8 mouse cellular contexts compared by ENCODE assay signal in genomic region chr17:80480031-80480854, GRCm38 (mm10). TPM values are rescaled to one million over a fixed set of nuclear protein-coding genes. Genes with fewer than 3 reads are reported as not detected.
DNase-seq lines count a peak whose midpoint lies in the region; ATAC-seq and TF ChIP-seq lines count a peak whose summit lies in the region.

Gene Sos1, minus strand, starts transcription at chr17:80480453.

- peak within 1 kb of the TSS; percentile 96 for H3K9ac ChIP-seq in heart, embryonic 11.5 days (ENCODE audit: low read depth, low read length)
- peak within 1 kb of the TSS; percentile 96 for H3K9ac ChIP-seq in kidney, embryonic 15.5 days

- TF ChIP-seq POLR2A in brain, embryonic 14.5 days (IDR thresholded peaks at IDR 0.05; ENCODE audit: borderline replicate concordance, extremely low read depth, insufficient read depth, insufficient read length, poor library complexity, severe bottlenecking): peak; percentile 68

- H3K36me3 ChIP-seq in heart, embryonic 11.5 days (ENCODE audit: control insufficient read depth, insufficient read depth, low read length): 0 out of 2 replicates have a peak, but pooled peaks cover 2% of the 10 kb centered on the region
- H3K36me3 ChIP-seq in kidney, embryonic 15.5 days: peaks cover 6% of the 10 kb centered on the region; the same call in 1 of the 2 replicates

- under 1% methylated on average over 76 of the region's 90 CpGs for WGBS in heart, embryonic 11.5 days (ENCODE audit: insufficient replicate concordance)
- WGBS in kidney, embryonic 15.5 days: under 1% methylated on average over 86 of the region's 90 CpGs

- peak; percentile 93 for DNase-seq in CD4-positive helper T cell, adult 2 months (ENCODE audit: low read depth, low spot score)
- DNase-seq in brain, embryonic 14.5 days (ENCODE audit: low read depth): peak; percentile 98
- DNase-seq in liver: peak; percentile 96
- peak; percentile 67 to 83 for DNase-seq in monocyte, adult 2 months (ENCODE audit: low read depth in 1 of 2, low spot score in 2 of 2)
- peak; percentile 93 to 95 for DNase-seq in spleen, postnatal 14 days (ENCODE audit: low spot score in 2 of 2)

- peaks cover 14% of the 10 kb centered on the region for H3K4me1 ChIP-seq in heart, embryonic 11.5 days (ENCODE audit: control insufficient read depth, insufficient read depth, low read length)
- H3K4me1 ChIP-seq in kidney, embryonic 15.5 days: peaks cover 39% of the 10 kb centered on the region

- no peaks in the 10 kb centered on the region for H3K27me3 ChIP-seq in heart, embryonic 11.5 days (ENCODE audit: control insufficient read depth, insufficient read depth, low read length)
- H3K27me3 ChIP-seq in kidney, embryonic 15.5 days: no peaks in the 10 kb centered on the region

- no peak for TF ChIP-seq CTCF in brain, embryonic 14.5 days (IDR thresholded peaks at IDR 0.05; ENCODE audit: borderline replicate concordance, extremely low read depth, insufficient read depth, insufficient read length)

- H3K9me3 ChIP-seq in heart, embryonic 11.5 days (replicated peaks; ENCODE audit: control insufficient read depth, low read length): no peaks in the 10 kb centered on the region
- H3K9me3 ChIP-seq in kidney, embryonic 15.5 days (replicated peaks): no peaks in the 10 kb centered on the region

- peak; percentile 76 for ATAC-seq in erythroblast, adult 5-6 weeks (replicated peaks; ENCODE audit: low FRiP score, poor library complexity, severe bottlenecking)
- peak; percentile 79 for ATAC-seq in heart, embryonic 11.5 days (replicated peaks; ENCODE audit: insufficient number of reproducible peaks, low FRiP score, low TSS enrichment)
- ATAC-seq in kidney, embryonic 15.5 days (replicated peaks; ENCODE audit: low FRiP score): peak; percentile 80

- peak within 1 kb of the TSS; percentile 93 for H3K27ac ChIP-seq in heart, embryonic 11.5 days (ENCODE audit: low read depth, low read length)
- H3K27ac ChIP-seq in kidney, embryonic 15.5 days: peak within 1 kb of the TSS; percentile 96

- H3K4me3 ChIP-seq in heart, embryonic 11.5 days (ENCODE audit: low read depth, low read length): peak within 1 kb of the TSS; percentile 97
- peak within 1 kb of the TSS; percentile 85 for H3K4me3 ChIP-seq in kidney, embryonic 15.5 days (replicated peaks)

- H3K4me2 ChIP-seq in heart, embryonic 11.5 days: peak within 1 kb of the TSS; percentile 80
- peak within 1 kb of the TSS; percentile 68 for H3K4me2 ChIP-seq in kidney, embryonic 15.5 days

RNA-seq across cellular contexts. Expression of gene Sos1, which starts in this region (rescaled TPM):
- polyA plus RNA-seq in brain, embryonic 14.5 days (2012; rRNA removed): 11.9 and 21.9 TPM in 2 replicates
- 6.5 and 10.7 TPM in 2 replicates for total RNA-seq in erythroblast, adult 5-6 weeks (2015; ENCODE audit: low replicate concordance)
- 3.9 and 4.1 TPM in 2 replicates for total RNA-seq in erythroblast, adult 5-6 weeks (2017; ENCODE audit: low replicate concordance)
- 4.9 and 5.5 TPM in 2 replicates for polyA plus RNA-seq in heart, embryonic 11.5 days (2014; fragmentation: Nextera tagmentation; extraction: Ambion mirVana)
- polyA plus RNA-seq in kidney, embryonic 15.5 days (2015; fragmentation: Nextera tagmentation; extraction: Ambion mirVana): 4.6 TPM in 2 replicates

Comparison
In these comparisons a context has a peak if more than half of its experiments do, and no peak if none do; other contexts are left out.
1. Peak in every context shown above with its lines: DNase-seq, ATAC-seq, H3K4me3 ChIP-seq and H3K27ac ChIP-seq.